ENCODE assay signal across 8 mouse cellular contexts in the genomic region with DNA sequence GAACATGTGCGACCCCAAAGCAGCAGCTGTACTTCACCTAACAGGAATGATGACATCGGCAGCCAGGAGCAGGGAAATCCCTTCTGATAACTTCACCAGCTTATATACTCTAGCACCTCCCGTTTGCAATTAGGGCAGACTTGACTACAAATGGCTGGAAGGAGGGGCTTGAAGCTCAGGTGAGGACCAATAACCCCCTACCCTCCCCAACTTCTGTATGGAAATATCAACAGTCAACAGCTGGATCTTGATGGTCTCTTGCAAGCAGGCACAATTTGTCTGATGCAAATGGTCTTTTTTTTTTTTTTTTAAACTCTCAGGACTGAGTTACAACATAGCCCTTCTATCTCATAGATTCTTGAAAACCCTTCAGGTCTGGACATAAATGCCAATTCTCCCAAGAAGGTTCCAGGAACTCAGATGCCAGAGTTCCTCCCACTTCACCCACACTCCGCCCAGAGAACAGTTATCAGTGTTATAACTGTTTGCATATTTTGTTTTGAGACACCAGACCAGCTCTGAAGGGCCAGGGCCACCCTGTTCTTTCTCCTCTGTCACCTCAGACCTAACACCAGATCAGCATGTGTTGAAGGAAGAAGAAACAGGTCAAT. TPM values are rescaled to one million over a fixed set of nuclear protein-coding genes. Genes with fewer than 3 reads are reported as not detected.
DNase-seq lines count a peak whose midpoint lies in the region; ATAC-seq lines count a peak whose summit lies in the region.

A gene (minus strand): TSS at position 51 of the 611 bp plus-strand sequence.

- no peak within 1 kb of the TSS for H3K4me3 ChIP-seq in kidney, embryonic 15.5 days (replicated peaks)
- no peak within 1 kb of the TSS for H3K4me3 ChIP-seq in midbrain, embryonic 13.5 days (replicated peaks)

- no peaks in the 10 kb centered on the region for H3K27me3 ChIP-seq in kidney, embryonic 15.5 days
- H3K27me3 ChIP-seq in midbrain, embryonic 13.5 days: 0 out of 2 replicates have a peak, but pooled peaks cover 3% of the 10 kb centered on the region

- H3K9ac ChIP-seq in kidney, embryonic 15.5 days: no peak within 1 kb of the TSS
- no peak within 1 kb of the TSS for H3K9ac ChIP-seq in midbrain, embryonic 13.5 days (replicated peaks)

- peak within 1 kb of the TSS; percentile 87; the same call in 1 of the 2 replicates for H3K4me2 ChIP-seq in kidney, embryonic 15.5 days
- no peak within 1 kb of the TSS for H3K4me2 ChIP-seq in midbrain, embryonic 13.5 days (replicated peaks)

- H3K4me1 ChIP-seq in kidney, embryonic 15.5 days: peaks cover 39% of the 10 kb centered on the region
- peaks cover 21% of the 10 kb centered on the region for H3K4me1 ChIP-seq in midbrain, embryonic 13.5 days (replicated peaks)

- WGBS in kidney, embryonic 15.5 days: 67% methylated on average over 4 of the region's 4 CpGs
- 86% methylated on average over 4 of the region's 4 CpGs for WGBS in midbrain, embryonic 13.5 days

- H3K27ac ChIP-seq in kidney, embryonic 15.5 days: 0 out of 2 replicates have a peak within 1 kb of the TSS, but pooled peaks have one; percentile 96
- no peak within 1 kb of the TSS for H3K27ac ChIP-seq in midbrain, embryonic 13.5 days

- no peaks in the 10 kb centered on the region for H3K9me3 ChIP-seq in kidney, embryonic 15.5 days (replicated peaks)
- no peaks in the 10 kb centered on the region for H3K9me3 ChIP-seq in midbrain, embryonic 13.5 days

- DNase-seq in kidney, postnatal 25 days: no peak
- peak; percentile 65 for DNase-seq in c-Kit-positive CD71-positive TER-119-negative erythroid progenitor cells, embryonic 14.5 days (ENCODE audit: low read depth)
- no peak for DNase-seq in layer of hippocampus, postnatal 10 days (ENCODE audit: low spot score in 2 of 2)
- DNase-seq in right cerebral cortex, adult 2 months (ENCODE audit: low spot score in 2 of 2): no peak
- no peak for DNase-seq in kidney, postnatal 14 days

- ATAC-seq in kidney, embryonic 15.5 days (replicated peaks; ENCODE audit: low FRiP score): no peak
- no peak for ATAC-seq in granulocyte monocyte progenitor cell, adult 5-6 weeks (replicated peaks; ENCODE audit: poor library complexity, severe bottlenecking)
- ATAC-seq in midbrain, embryonic 13.5 days: no peak

- H3K36me3 ChIP-seq in kidney, embryonic 15.5 days: no peaks in the 10 kb centered on the region
- no peaks in the 10 kb centered on the region for H3K36me3 ChIP-seq in midbrain, embryonic 13.5 days

RNA-seq across cellular contexts. Expression of the gene that starts here (rescaled TPM):
- 51.0 and 51.4 TPM in 2 replicates for polyA plus RNA-seq in kidney, embryonic 15.5 days (2015; fragmentation: Nextera tagmentation; extraction: Ambion mirVana)
- 35.6 and 46.9 TPM in 2 replicates for total RNA-seq in granulocyte monocyte progenitor cell, adult 5-6 weeks (2014; fragmentation: Nextera tagmentation)
- total RNA-seq in granulocyte monocyte progenitor cell, adult 5-6 weeks (2017): 13.4 and 17.5 TPM in 2 replicates
- 100 to 1,000 TPM; 102 TPM for total RNA-seq in layer of hippocampus, postnatal 10 days (2021)
- 68.1 and 72.4 TPM in 2 replicates for polyA plus RNA-seq in midbrain, embryonic 13.5 days (2015; fragmentation: Nextera tagmentation; extraction: Ambion mirVana)
